Mouse (Mus musculus) limb, embryonic 10.5 days (tissue): ENCODE results near the gene Vmn1r177. TPM values are rescaled to one million over a fixed set of nuclear protein-coding genes. Genes with fewer than 3 reads are reported as not detected.
"Not testable (repeated sequence)": the region's sequence is repeated elsewhere in the genome, so short reads cannot be mapped to it uniquely, and the experiment has no call there.

Experiments used
- DNase-seq: peaks from one replicate; pipeline ENCODE4 v3.0.0-alpha.2; 2017; ENCODE audit warnings: low spot score
- H3K27ac ChIP-seq: fragments of 300-500 bp; sonication (generic); 2 replicates; pipeline ENCODE4 v1.5.1; 2016; ENCODE audit warnings: mild to moderate bottlenecking
- H3K27me3 ChIP-seq: fragments of 300-500 bp; sonication (generic); 2 replicates; pipeline ENCODE4 v1.6.1; 2016; ENCODE audit warnings: low read depth, mild to moderate bottlenecking; ENCODE audit not compliant: poor library complexity, severe bottlenecking
- H3K36me3 ChIP-seq: fragments of 300-500 bp; sonication (generic); 2 replicates; pipeline ENCODE4 v1.6.1; 2016; ENCODE audit warnings: mild to moderate bottlenecking, moderate library complexity
- H3K4me1 ChIP-seq: fragments of 300-500 bp; sonication (generic); 2 replicates; pipeline ENCODE4 v1.6.1; 2016
- H3K4me3 ChIP-seq: fragments of 300-500 bp; sonication (generic); 2 replicates; pipeline ENCODE4 v1.5.1; 2016; ENCODE audit warnings: mild to moderate bottlenecking, moderate library complexity
- H3K9me3 ChIP-seq: fragments of 300-500 bp; sonication (generic); replicated peaks from 2 replicates; pipeline ENCODE4 v1.6.1; 2016; ENCODE audit warnings: mild to moderate bottlenecking
- WGBS: fragments of 180-500 bp; shearing (Covaris S2); methylation state at CpG from one replicate; pipeline ENCODE4 v1.1.7; 2016; 5-methylcytosine and 5-hydroxymethylcytosine counted together
- polyA plus RNA-seq: library from polyadenylated mRNA; unstranded; fragments of >200 nt; fragmentation: Nextera tagmentation; extraction: Ambion mirVana; gene quantifications from 2 replicates; pipeline ENCODE4 v1.2.1, GENCODE M21; 2016

Gene Vmn1r177
- not detected in 2 replicates for polyA plus RNA-seq

DNA sequence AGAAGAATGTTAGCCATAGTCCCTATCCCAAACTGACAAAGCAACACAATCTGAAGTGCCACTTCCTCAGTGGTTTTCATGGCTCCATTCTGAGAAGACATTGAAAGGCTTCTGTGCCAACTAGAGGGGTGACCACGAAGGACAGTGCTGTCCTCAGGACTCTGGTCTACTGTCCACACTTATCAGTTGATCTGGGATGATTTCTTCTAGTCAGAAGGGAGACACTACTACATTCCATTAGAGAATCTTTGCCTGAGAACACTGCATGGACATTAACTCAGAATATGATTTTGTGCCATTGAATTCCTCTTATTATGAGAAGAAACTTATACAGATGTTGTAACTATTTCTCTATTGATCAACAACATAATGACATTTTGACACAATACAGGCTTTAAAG is at the start of gene Vmn1r177:
TSS of gene Vmn1r177 (minus strand) at position 101 of the 400 bp plus-strand sequence.
- H3K4me3 ChIP-seq, H3K27ac ChIP-seq, H3K27me3 ChIP-seq, DNase-seq, H3K36me3 ChIP-seq, H3K4me1 ChIP-seq, H3K9me3 ChIP-seq: not testable (repeated sequence)
- 26% methylated on average over 1 of the region's 1 CpGs for WGBS

DNA sequence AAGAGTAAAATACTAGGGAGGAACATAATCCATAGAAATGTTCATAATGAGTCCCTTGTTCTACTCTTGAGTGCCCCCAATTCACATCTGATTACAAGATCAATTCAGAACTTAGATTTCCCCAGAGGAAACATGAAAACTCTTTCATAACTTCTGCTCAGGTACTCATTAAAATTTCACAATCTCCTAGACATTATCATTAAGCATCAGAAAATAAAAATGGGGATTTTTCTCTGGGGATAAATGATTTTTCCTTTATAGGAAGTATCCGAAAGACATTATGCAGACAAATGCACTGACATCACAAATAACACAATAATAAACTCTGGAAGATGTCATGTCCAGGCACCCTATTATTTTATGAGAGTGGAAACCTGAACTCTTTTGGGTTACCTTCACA is 25.5 kb upstream of the Vmn1r177 start, which contains the start of gene Vmn1r178:
TSS of gene Vmn1r178 (plus strand) at position 301 of the 400 bp plus-strand sequence.
- WGBS, result 100% methylated on average over 1 of the region's 1 CpGs

DNA sequence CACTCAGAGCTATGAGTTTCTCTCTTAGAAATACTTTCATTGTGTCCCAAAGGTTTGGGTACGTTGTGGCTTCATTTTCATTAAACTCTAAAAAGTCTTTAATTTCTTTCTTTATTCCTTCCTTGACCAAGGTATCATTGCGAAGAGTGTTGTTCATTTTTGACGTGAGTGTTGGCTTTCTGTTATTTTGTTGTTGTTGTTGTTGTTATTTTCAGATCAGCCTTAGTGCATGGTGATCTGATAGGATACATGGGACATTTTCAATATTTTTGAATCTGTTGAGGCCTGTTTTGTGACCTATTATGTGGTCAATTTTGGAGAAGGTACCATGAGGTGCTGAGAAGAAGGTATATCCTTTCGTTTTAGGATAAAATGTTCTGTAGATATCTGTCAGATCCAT is 10.7 kb upstream of the Vmn1r177 start:
- not testable (repeated sequence) for H3K9me3 ChIP-seq, H3K27me3 ChIP-seq, H3K4me1 ChIP-seq, DNase-seq, H3K36me3 ChIP-seq, H3K4me3 ChIP-seq, H3K27ac ChIP-seq
- 76% methylated on average over 4 of the region's 4 CpGs for WGBS

More for the DNA sequence above, 25.5 kb upstream of the Vmn1r177 start, which contains the start of gene Vmn1r178:
- Histone ChIP-seq H3K36me3 (no peaks in the 10 kb centered on the region), H3K9me3 (peaks cover 6% of the 10 kb centered on the region; the same call in 1 of the 2 replicates), H3K27ac (no peak within 1 kb of the TSS), H3K4me1 (no peaks in the 10 kb centered on the region), H3K4me3 (no peak within 1 kb of the TSS), H3K27me3 (no peaks in the 10 kb centered on the region)
- DNase-seq, result no peak

DNA sequence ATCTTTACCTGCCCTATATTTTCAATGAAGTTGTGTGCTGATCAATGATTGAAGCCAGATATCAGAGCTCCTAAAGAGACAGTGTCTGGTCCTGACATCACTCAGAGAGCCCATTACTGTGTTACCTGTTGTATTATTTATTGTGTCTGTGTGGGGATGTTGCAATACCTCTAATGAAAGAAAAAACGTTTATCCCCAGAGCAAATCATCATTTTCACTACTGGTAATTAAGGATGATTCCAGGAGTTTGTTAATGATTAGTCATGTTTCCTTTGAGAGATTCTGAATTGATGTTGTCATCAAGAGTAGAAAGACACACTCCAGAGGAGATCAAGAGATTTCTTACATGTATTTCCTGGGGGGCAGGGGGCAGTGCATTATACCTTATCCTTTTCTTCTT is 29.0 kb downstream of the Vmn1r177 start, which contains the start of gene Vmn1r176:
TSS of gene Vmn1r176 (minus strand) at position 101 of the 400 bp plus-strand sequence.
- not testable (repeated sequence) for H3K27ac ChIP-seq, DNase-seq, H3K27me3 ChIP-seq, H3K4me3 ChIP-seq, H3K9me3 ChIP-seq, H3K36me3 ChIP-seq, H3K4me1 ChIP-seq
- WGBS, result no CpG with 5 or more reads among the region's 1 CpGs

Other genes with a start within 250 kb of the Vmn1r177 start
- gene Vmn1r171, start 235.7 kb downstream of the Vmn1r177 start, polyA plus RNA-seq, result not detected in 2 replicates
- not detected in 2 replicates for gene Vmn1r172, start 208.1 kb downstream of the Vmn1r177 start, polyA plus RNA-seq
- gene Vmn1r173, start 165.7 kb downstream of the Vmn1r177 start, polyA plus RNA-seq, result not detected in 2 replicates
- gene Vmn1r174, start 114.2 kb downstream of the Vmn1r177 start, polyA plus RNA-seq, result not detected in 2 replicates
- not detected in 2 replicates for gene Vmn1r175, start 55.8 kb downstream of the Vmn1r177 start, polyA plus RNA-seq
- not detected in 2 replicates for gene Vmn1r176, start 29.1 kb downstream of the Vmn1r177 start, polyA plus RNA-seq
- not detected in 2 replicates for gene Vmn1r178, start 25.6 kb upstream of the Vmn1r177 start, polyA plus RNA-seq
- gene Vmn1r179, start 60.5 kb upstream of the Vmn1r177 start, polyA plus RNA-seq, result not detected in 2 replicates
- not detected in 2 replicates for gene Vmn1r180, start 84.2 kb upstream of the Vmn1r177 start, polyA plus RNA-seq
- gene Vmn1r181, start 108.2 kb upstream of the Vmn1r177 start, polyA plus RNA-seq, result not detected in 2 replicates
- gene V1rd19, start 135.2 kb upstream of the Vmn1r177 start, polyA plus RNA-seq, result not detected in 2 replicates
- not detected in 2 replicates for gene Vmn1r183, start 186.8 kb upstream of the Vmn1r177 start, polyA plus RNA-seq
- gene Zfp180, start 215.5 kb upstream of the Vmn1r177 start, polyA plus RNA-seq, result 26.8 and 30.2 TPM in 2 replicates
- 2.5 and 4.3 TPM in 2 replicates for gene Zfp112, start 245.9 kb upstream of the Vmn1r177 start, polyA plus RNA-seq